Comparison of ENCODE assay signal across 29 mouse cellular contexts in the genomic region with DNA sequence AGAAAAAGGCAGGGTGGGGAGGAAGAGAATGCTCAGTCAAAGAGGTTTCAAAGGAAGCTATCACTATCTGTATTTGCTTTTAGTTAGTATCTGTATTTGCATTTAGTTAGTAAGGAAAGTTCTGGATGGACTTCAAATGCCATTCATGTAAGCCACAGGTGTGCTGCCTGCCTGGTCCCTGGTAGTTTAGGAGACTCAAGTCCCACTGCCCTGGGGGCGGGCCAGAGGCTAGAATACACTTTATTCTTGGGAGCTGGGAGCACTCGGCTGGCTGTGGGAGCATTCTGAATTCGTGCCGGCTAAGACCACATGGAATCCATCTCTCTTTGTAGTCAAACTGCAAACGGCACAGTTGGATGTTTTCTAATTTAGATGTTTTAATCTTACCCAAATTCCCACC. TPM values are rescaled to one million over a fixed set of nuclear protein-coding genes. Genes with fewer than 3 reads are reported as not detected.
DNase-seq lines count a peak whose midpoint lies in the region; ATAC-seq and TF ChIP-seq lines count a peak whose summit lies in the region.
"Had no signal": no experiment of that assay in that cellular context is flagged by ENCODE, and none has a peak within 500 bp of the region (broad histone marks: within the 10 kb centered on the region; RNA-seq: fewer than 3 reads in every experiment).

No protein-coding gene starts in this region.

- no peak for TF ChIP-seq CTCF in lung, postnatal 0 days (IDR thresholded peaks at IDR 0.05)

- no peak overlapping the region for H3K9ac ChIP-seq in lung, embryonic 16.5 days (ENCODE audit: low read length)
- no peak overlapping the region for H3K9ac ChIP-seq in lung, postnatal 0 days (replicated peaks; ENCODE audit: low read depth)
- no peak overlapping the region for H3K9ac ChIP-seq in stomach, embryonic 15.5 days
- H3K9ac ChIP-seq: forebrain, embryonic 13.5 days; heart, embryonic 13.5 days; hindbrain, embryonic 14.5 days; intestine, embryonic 15.5 days had no signal

- H3K4me3 ChIP-seq in lung, embryonic 16.5 days (ENCODE audit: low read length), result no peak overlapping the region
- H3K4me3 ChIP-seq in lung, postnatal 0 days (ENCODE audit: low read depth, low read length), result no peak overlapping the region
- no peak overlapping the region for H3K4me3 ChIP-seq in stomach, embryonic 15.5 days (replicated peaks)
- H3K4me3 ChIP-seq: forebrain, embryonic 10.5 days; forebrain, embryonic 13.5 days; heart, adult 2 months; heart, embryonic 10.5 days; heart, embryonic 13.5 days; intestine, embryonic 15.5 days had no signal

- H3K27me3 ChIP-seq in lung, embryonic 16.5 days (ENCODE audit: control insufficient read depth, insufficient read depth, low read depth, low read length), result no peaks in the 10 kb centered on the region
- no peaks in the 10 kb centered on the region for H3K27me3 ChIP-seq in lung, postnatal 0 days (replicated peaks; ENCODE audit: insufficient read depth, low read length)
- H3K27me3 ChIP-seq in stomach, embryonic 15.5 days (replicated peaks), result no peaks in the 10 kb centered on the region
- H3K27me3 ChIP-seq: CH12.LX; forebrain, embryonic 13.5 days; heart, embryonic 13.5 days; intestine, embryonic 15.5 days; Patski had no signal

- peaks cover 4% of the 10 kb centered on the region; the same call in 1 of the 2 replicates for H3K4me1 ChIP-seq in lung, embryonic 16.5 days (replicated peaks; ENCODE audit: control insufficient read depth, insufficient read depth, low read length)
- H3K4me1 ChIP-seq in lung, postnatal 0 days (ENCODE audit: insufficient read depth, low read depth, low read length), result no peaks in the 10 kb centered on the region; the same call in 1 of the 2 replicates
- H3K4me1 ChIP-seq in stomach, embryonic 15.5 days, result no peaks in the 10 kb centered on the region
- H3K4me1 ChIP-seq: forebrain, embryonic 13.5 days; heart, embryonic 10.5 days; heart, embryonic 13.5 days; intestine, embryonic 15.5 days had no signal

- ATAC-seq in lung, embryonic 16.5 days (ENCODE audit: low read depth), result 0 out of 2 replicates have a peak, but pooled peaks have one; percentile 47
- ATAC-seq in lung, postnatal 0 days, result no peak
- peak; percentile 65 for ATAC-seq in stomach, embryonic 15.5 days (ENCODE audit: insufficient read depth, low FRiP score, low read depth)
- ATAC-seq: forebrain, embryonic 13.5 days; forebrain, embryonic 16.5 days; hindbrain, postnatal 0 days; intestine, embryonic 15.5 days; Patski had no signal

- whole genome bisulfite sequencing in lung, embryonic 16.5 days, result 39% methylated on average over 5 of the region's 5 CpGs
- WGBS in lung, postnatal 0 days, result 44% methylated on average over 5 of the region's 5 CpGs
- WGBS in stomach, embryonic 15.5 days, result 28% methylated on average over 5 of the region's 5 CpGs

- H3K27ac ChIP-seq in lung, embryonic 16.5 days (ENCODE audit: low read length), result no peak overlapping the region
- no peak overlapping the region for H3K27ac ChIP-seq in lung, postnatal 0 days (ENCODE audit: low read length)
- H3K27ac ChIP-seq in stomach, embryonic 15.5 days, result no peak overlapping the region
- H3K27ac ChIP-seq: forebrain, embryonic 10.5 days; forebrain, embryonic 13.5 days; heart, adult 2 months; heart, embryonic 10.5 days; heart, embryonic 13.5 days; hindbrain, embryonic 14.5 days; hindbrain, postnatal 0 days; intestine, embryonic 15.5 days had no signal

- no peaks in the 10 kb centered on the region for H3K36me3 ChIP-seq in lung, embryonic 16.5 days (ENCODE audit: control insufficient read depth, insufficient read depth, low read length)
- no peaks in the 10 kb centered on the region for H3K36me3 ChIP-seq in lung, postnatal 0 days (ENCODE audit: insufficient read depth, low read length)
- no peaks in the 10 kb centered on the region for H3K36me3 ChIP-seq in stomach, embryonic 15.5 days
- H3K36me3 ChIP-seq: forebrain, embryonic 10.5 days; heart, embryonic 10.5 days; heart, embryonic 13.5 days; intestine, embryonic 15.5 days had no signal

- H3K9me3 ChIP-seq in lung, embryonic 16.5 days (ENCODE audit: control insufficient read depth, low read length), result no peaks in the 10 kb centered on the region
- H3K9me3 ChIP-seq in lung, postnatal 0 days (ENCODE audit: low read length), result no peaks in the 10 kb centered on the region
- H3K9me3 ChIP-seq in stomach, embryonic 15.5 days, result no peaks in the 10 kb centered on the region
- H3K9me3 ChIP-seq: forebrain, embryonic 10.5 days; forebrain, embryonic 13.5 days; heart, embryonic 10.5 days; heart, embryonic 13.5 days; intestine, embryonic 15.5 days had no signal

- TF ChIP-seq EP300 in lung, postnatal 0 days (IDR thresholded peaks at IDR 0.05), result no peak

- H3K4me2 ChIP-seq in lung, embryonic 16.5 days (ENCODE audit: low read depth, low read length), result no peak overlapping the region
- no peak overlapping the region for H3K4me2 ChIP-seq in lung, postnatal 0 days (replicated peaks; ENCODE audit: low read depth, low read length)
- no peak overlapping the region for H3K4me2 ChIP-seq in stomach, embryonic 15.5 days
- H3K4me2 ChIP-seq: forebrain, embryonic 13.5 days; heart, embryonic 13.5 days; hindbrain, embryonic 14.5 days; intestine, embryonic 15.5 days had no signal

- no peak for DNase-seq in lung, postnatal 0 days (ENCODE audit: low spot score)
- DNase-seq in ES-CJ7 (ENCODE audit: low read depth, low spot score), result peak; percentile 5
- peak; percentile 13 for DNase-seq in ZHBTc4 (ENCODE audit: low read depth, low spot score)
- no peak for DNase-seq in yolk sac, embryonic 10.5 days (ENCODE audit: low spot score)
- no peak for DNase-seq in ovary, postnatal 14 days (ENCODE audit: low spot score)
- DNase-seq in MN1 (ENCODE audit: low spot score), result no peak
- DNase-seq: adrenal gland, adult 2 months; adrenal gland, postnatal 14 days; B cell, adult 2 months; cerebellum, adult 11-12 months; cerebellum, adult 9-10 months; cerebellum, postnatal 14 days; gastrocnemius, postnatal 10 days; gastrocnemius, postnatal 36 days; heart, adult 2 months; heart, postnatal 14 days; heart, postnatal 4 days had no signal

RNA-seq across cellular contexts. Expression of a gene that starts 33.5 kb away (rescaled TPM):
- polyA plus RNA-seq in lung, embryonic 16.5 days (2015; fragmentation: Nextera tagmentation; extraction: Ambion mirVana), result 14.3 and 15.7 TPM in 2 replicates
- 11.3 and 14.0 TPM in 2 replicates for polyA plus RNA-seq in lung, postnatal 0 days (2015; fragmentation: Nextera tagmentation; extraction: Ambion mirVana)
- 9.4 and 10.4 TPM in 2 replicates for polyA plus RNA-seq in stomach, embryonic 15.5 days (2015; fragmentation: Nextera tagmentation; extraction: Ambion mirVana)

Comparison
In these comparisons a context has a peak if more than half of its experiments do, and no peak if none do; other contexts are left out.
1. DNase-seq: peak in ES-CJ7 (single experiment) and ZHBTc4 (single experiment); none in lung, postnatal 0 days (single experiment), yolk sac, embryonic 10.5 days (single experiment), ovary, postnatal 14 days (single experiment) and MN1 (single experiment).